Mouse (Mus musculus) embryonic facial prominence, embryonic 15.5 days (tissue): ENCODE results near the gene Tex46. TPM values are rescaled to one million over a fixed set of nuclear protein-coding genes. Genes with fewer than 3 reads are reported as not detected.

ENCODE experiments used
- ATAC-seq: fragments of 200-750 bp; cut with Nextera tagmentation; 2 replicates; pipeline ENCODE4 v1.8.0; 2017; ENCODE audit warnings: low read depth, moderate TSS enrichment; ENCODE audit not compliant: insufficient number of reproducible peaks, low FRiP score, low TSS enrichment
- H3K27ac ChIP-seq: fragments of 300-500 bp; sonication (generic); replicated peaks from 2 replicates; pipeline ENCODE4 v1.5.1; 2015; ENCODE audit warnings: mild to moderate bottlenecking, inconsistent platforms
- H3K27me3 ChIP-seq: fragments of 300-500 bp; sonication (generic); 2 replicates; pipeline ENCODE4 v1.6.1; 2015; ENCODE audit warnings: inconsistent platforms
- H3K36me3 ChIP-seq: fragments of 300-500 bp; sonication (generic); 2 replicates; pipeline ENCODE4 v1.6.1; 2015; ENCODE audit warnings: mild to moderate bottlenecking, inconsistent platforms
- H3K4me1 ChIP-seq: fragments of 300-500 bp; sonication (generic); 2 replicates; pipeline ENCODE4 v1.6.1; 2015; ENCODE audit warnings: inconsistent platforms
- H3K4me2 ChIP-seq: fragments of 300-500 bp; sonication (generic); replicated peaks from 2 replicates; pipeline ENCODE4 v1.6.1; 2015; ENCODE audit warnings: mild to moderate bottlenecking, inconsistent platforms
- H3K4me3 ChIP-seq: fragments of 300-500 bp; sonication (generic); replicated peaks from 2 replicates; pipeline ENCODE4 v1.5.1; 2015; ENCODE audit warnings: mild to moderate bottlenecking, inconsistent platforms
- H3K9ac ChIP-seq: fragments of 300-500 bp; sonication (generic); 2 replicates; pipeline ENCODE4 v1.6.1; 2015; ENCODE audit warnings: inconsistent platforms
- H3K9me3 ChIP-seq: fragments of 300-500 bp; sonication (generic); replicated peaks from 2 replicates; pipeline ENCODE4 v1.6.1; 2016; ENCODE audit warnings: inconsistent platforms
- WGBS: fragments of 180-500 bp; shearing (Covaris S2); methylation state at CpG from one replicate; pipeline ENCODE4 v1.1.7; 2015; 5-methylcytosine and 5-hydroxymethylcytosine counted together
- polyA plus RNA-seq: library from polyadenylated mRNA; unstranded; fragments of >200 nt; fragmentation: Nextera tagmentation; extraction: Ambion mirVana; gene quantifications from 2 replicates; pipeline ENCODE4 v1.2.1, GENCODE M21; 2015

Gene Tex46
- polyA plus RNA-seq, 1 experiment from 2014 or later, result not detected

GRCm38 (mm10) chr4:136631237-136631994, 21.2 kb downstream of the Tex46 start:
- no peaks in the 10 kb centered on the region for H3K4me1 ChIP-seq
- no peak overlapping the region for H3K9ac ChIP-seq
- no peak overlapping the region for H3K27ac ChIP-seq
- H3K27me3 ChIP-seq, result peaks cover 10% of the 10 kb centered on the region
- ATAC-seq, result no peak
- H3K4me3 ChIP-seq, result no peak overlapping the region
- no peaks in the 10 kb centered on the region for H3K36me3 ChIP-seq
- H3K9me3 ChIP-seq, result no peaks in the 10 kb centered on the region
- H3K4me2 ChIP-seq, result no peak overlapping the region
- 78% methylated on average over 11 of the region's 11 CpGs for WGBS

GRCm38 (mm10) chr4:136635995-136636394, 25.8 kb downstream of the Tex46 start:
- Histone ChIP-seq H3K9ac (no peak overlapping the region), H3K27ac (no peak overlapping the region), H3K36me3 (no peaks in the 10 kb centered on the region), H3K4me1 (peaks cover 21% of the 10 kb centered on the region), H3K4me2 (no peak overlapping the region), H3K27me3 (peaks cover 35% of the 10 kb centered on the region), H3K9me3 (no peaks in the 10 kb centered on the region), H3K4me3 (no peak overlapping the region)
- ATAC-seq, result no peak

- no peak overlapping the region for H3K27ac ChIP-seq
- peaks cover 21% of the 10 kb centered on the region for H3K4me1 ChIP-seq
- peaks cover 35% of the 10 kb centered on the region for H3K27me3 ChIP-seq
- H3K4me2 ChIP-seq, result no peak overlapping the region
- no peak overlapping the region for H3K9ac ChIP-seq
- ATAC-seq, result no peak
- no peaks in the 10 kb centered on the region for H3K9me3 ChIP-seq
- H3K36me3 ChIP-seq, result no peaks in the 10 kb centered on the region
- no peak overlapping the region for H3K4me3 ChIP-seq
- 59% methylated on average over 5 of the region's 5 CpGs for WGBS
Observed at GRCm38 (mm10) chr4:136636511-136636910, 26.3 kb downstream of the Tex46 start.

- Histone ChIP-seq H3K9ac (peak overlapping the region; percentile 31), H3K27me3 (peaks cover 35% of the 10 kb centered on the region), H3K4me1 (peaks cover 21% of the 10 kb centered on the region), H3K4me2 (peak overlapping the region; percentile 96), H3K36me3 (no peaks in the 10 kb centered on the region), H3K9me3 (no peaks in the 10 kb centered on the region), H3K27ac (no peak overlapping the region), H3K4me3 (peak overlapping the region; percentile 60)
- 13% methylated on average over 37 of the region's 37 CpGs for WGBS
- peak; percentile 48; the same call in 1 of the 2 replicates for ATAC-seq
Observed at GRCm38 (mm10) chr4:136636983-136637562, 26.8 kb downstream of the Tex46 start.

- Histone ChIP-seq H3K4me3 (peak overlapping the region; percentile 60), H3K4me1 (peaks cover 21% of the 10 kb centered on the region), H3K27me3 (peaks cover 35% of the 10 kb centered on the region), H3K36me3 (no peaks in the 10 kb centered on the region), H3K27ac (no peak overlapping the region), H3K9me3 (no peaks in the 10 kb centered on the region), H3K9ac (peak overlapping the region; percentile 31), H3K4me2 (peak overlapping the region; percentile 96)
- under 1% methylated on average over 75 of the region's 76 CpGs for WGBS
- peak; percentile 48; the same call in 1 of the 2 replicates for ATAC-seq
Observed at GRCm38 (mm10) chr4:136637563-136638229, 27.5 kb downstream of the Tex46 start.

- Histone ChIP-seq H3K4me1 (peaks cover 21% of the 10 kb centered on the region), H3K27ac (no peak overlapping the region), H3K4me3 (peak overlapping the region; percentile 60), H3K36me3 (no peaks in the 10 kb centered on the region), H3K27me3 (peaks cover 35% of the 10 kb centered on the region), H3K9ac (no peak overlapping the region), H3K9me3 (no peaks in the 10 kb centered on the region), H3K4me2 (peak overlapping the region; percentile 96)
- ATAC-seq, result no peak
- 46% methylated on average over 7 of the region's 7 CpGs for WGBS
Observed at GRCm38 (mm10) chr4:136638230-136638750, 28.1 kb downstream of the Tex46 start.

- ATAC-seq, result no peak
- Histone ChIP-seq H3K4me2 (0 out of 2 replicates have a peak overlapping the region, but pooled peaks have one; percentile 6), H3K9me3 (no peaks in the 10 kb centered on the region), H3K36me3 (no peaks in the 10 kb centered on the region), H3K4me3 (0 out of 2 replicates have a peak overlapping the region, but pooled peaks have one; percentile 0), H3K4me1 (peaks cover 21% of the 10 kb centered on the region), H3K9ac (no peak overlapping the region), H3K27me3 (peaks cover 35% of the 10 kb centered on the region), H3K27ac (no peak overlapping the region)
- 12% methylated on average over 10 of the region's 10 CpGs for WGBS
Observed at GRCm38 (mm10) chr4:136638890-136639289, 28.7 kb downstream of the Tex46 start.

- peak overlapping the region; percentile 70 for H3K27ac ChIP-seq
- H3K4me3 ChIP-seq, result peak overlapping the region; percentile 19
- WGBS, result 6% methylated on average over 11 of the region's 11 CpGs
Observed at GRCm38 (mm10) chr4:136648922-136649479, 38.8 kb downstream of the Tex46 start.

GRCm38 (mm10) chr4:136649480-136650196, 39.4 kb downstream of the Tex46 start:
- Histone ChIP-seq H3K4me1 (peaks cover 37% of the 10 kb centered on the region), H3K9me3 (no peaks in the 10 kb centered on the region), H3K27ac (peak overlapping the region; percentile 70), H3K4me3 (peak overlapping the region; percentile 19), H3K4me2 (peak overlapping the region; percentile 52), H3K9ac (no peak overlapping the region), H3K36me3 (peaks cover 3% of the 10 kb centered on the region; the same call in 1 of the 2 replicates), H3K27me3 (no peaks in the 10 kb centered on the region)
- peak; percentile 49; the same call in 1 of the 2 replicates for ATAC-seq
- WGBS, result 22% methylated on average over 13 of the region's 13 CpGs

More at GRCm38 (mm10) chr4:136648922-136649479, 38.8 kb downstream of the Tex46 start:
- Histone ChIP-seq H3K36me3 (no peaks in the 10 kb centered on the region), H3K4me2 (peak overlapping the region; percentile 52), H3K9ac (no peak overlapping the region), H3K27me3 (no peaks in the 10 kb centered on the region), H3K9me3 (no peaks in the 10 kb centered on the region), H3K4me1 (peaks cover 37% of the 10 kb centered on the region)
- no peak for ATAC-seq

- peaks cover 37% of the 10 kb centered on the region for H3K4me1 ChIP-seq
- H3K4me3 ChIP-seq, result no peak overlapping the region
- no peak overlapping the region for H3K4me2 ChIP-seq
- H3K9ac ChIP-seq, result no peak overlapping the region
- H3K9me3 ChIP-seq, result no peaks in the 10 kb centered on the region
- H3K36me3 ChIP-seq, result peaks cover 9% of the 10 kb centered on the region
- peak overlapping the region; percentile 70 for H3K27ac ChIP-seq
- WGBS, result 71% methylated on average over 8 of the region's 8 CpGs
- no peaks in the 10 kb centered on the region for H3K27me3 ChIP-seq
- no peak for ATAC-seq
Observed at GRCm38 (mm10) chr4:136650261-136650660, 40.0 kb downstream of the Tex46 start.
